Mouse (Mus musculus) kidney, embryonic 16.5 days (tissue): ENCODE data around the gene Svep1. TPM values are rescaled to one million over a fixed set of nuclear protein-coding genes. Genes with fewer than 3 reads are reported as not detected.

ENCODE experiments used
- ATAC-seq: fragments of 200-750 bp; cut with Nextera tagmentation; 2 replicates; pipeline ENCODE4 v1.8.0; 2017; ENCODE audit warnings: moderate TSS enrichment; ENCODE audit not compliant: low FRiP score, low TSS enrichment
- H3K27ac ChIP-seq: fragments of 300-500 bp; sonication (generic); 2 replicates; pipeline ENCODE4 v1.5.1; 2014; ENCODE audit warnings: low read length
- H3K27me3 ChIP-seq: fragments of 300-500 bp; sonication (generic); 2 replicates; pipeline ENCODE4 v1.6.1; 2014; ENCODE audit warnings: low read length, control low read depth, mixed read lengths; ENCODE audit not compliant: insufficient read depth
- H3K36me3 ChIP-seq: fragments of 300-500 bp; sonication (generic); 2 replicates; pipeline ENCODE4 v1.6.1; 2014; ENCODE audit warnings: low read length, control low read depth, mixed read lengths; ENCODE audit not compliant: insufficient read depth
- H3K4me1 ChIP-seq: fragments of 300-500 bp; sonication (generic); 2 replicates; pipeline ENCODE4 v1.6.1; 2014; ENCODE audit warnings: low read length, control low read depth, mixed read lengths; ENCODE audit not compliant: insufficient read depth
- H3K4me2 ChIP-seq: fragments of 300-500 bp; sonication (generic); replicated peaks from 2 replicates; pipeline ENCODE4 v1.6.1; 2014; ENCODE audit warnings: low read depth, low read length
- H3K4me3 ChIP-seq: fragments of 300-500 bp; sonication (generic); 2 replicates; pipeline ENCODE4 v1.5.1; 2014; ENCODE audit warnings: mild to moderate bottlenecking, low read length
- H3K9ac ChIP-seq: fragments of 300-500 bp; sonication (generic); replicated peaks from 2 replicates; pipeline ENCODE4 v1.6.1; 2014; ENCODE audit warnings: low read length
- H3K9me3 ChIP-seq: fragments of 300-500 bp; sonication (generic); 2 replicates; pipeline ENCODE4 v1.6.1; 2016; ENCODE audit warnings: low read length, control low read depth
- WGBS: fragments of 180-500 bp; shearing (Covaris S2); extraction: QIAGEN DNeasy Blood & Tissue Kit; methylation state at CpG from one replicate; pipeline ENCODE4 v1.1.7; 2014; 5-methylcytosine and 5-hydroxymethylcytosine counted together
- polyA plus RNA-seq: library from polyadenylated mRNA; unstranded; fragments of >200 nt; fragmentation: Nextera tagmentation; extraction: Ambion mirVana; gene quantifications from 2 replicates; pipeline ENCODE4 v1.2.1, GENCODE M21; 2015

Svep1 gene
- polyA plus RNA-seq, 1 experiment from 2014 or later, result 3.6 TPM

- Histone ChIP-seq H3K27ac (no peak overlapping the region), H3K36me3 (no peaks in the 10 kb centered on the region), H3K9me3 (no peaks in the 10 kb centered on the region), H3K4me2 (no peak overlapping the region), H3K9ac (no peak overlapping the region), H3K27me3 (no peaks in the 10 kb centered on the region), H3K4me3 (no peak overlapping the region), H3K4me1 (no peaks in the 10 kb centered on the region)
- no peak for ATAC-seq
- WGBS, result 92% methylated on average over 3 of the region's 3 CpGs
Measured at GRCm38 (mm10) chr4:58044356-58044755, 162.3 kb downstream of the Svep1 start.

DNA sequence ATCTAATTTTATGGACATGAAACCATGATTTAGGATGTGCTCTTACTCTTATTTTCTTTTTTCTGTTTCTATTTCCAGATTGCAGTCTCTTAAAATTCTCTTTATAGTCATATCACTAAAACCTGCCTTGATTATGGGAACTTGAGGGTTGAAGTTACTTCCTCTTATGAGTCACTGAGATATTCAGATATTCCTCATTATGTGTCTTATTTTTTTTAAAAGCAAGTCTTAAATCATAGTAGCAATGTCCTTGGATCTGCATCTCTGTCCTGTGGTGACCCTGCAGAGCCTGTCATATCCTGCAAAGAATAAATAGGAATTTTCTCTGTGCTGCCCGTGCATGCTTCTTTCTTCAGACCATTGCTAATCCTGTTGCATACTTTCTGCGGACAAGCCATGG is 166.6 kb downstream of the Svep1 start:
- no peak overlapping the region for H3K9ac ChIP-seq
- no peak for ATAC-seq
- H3K4me3 ChIP-seq, result no peak overlapping the region
- no peak overlapping the region for H3K4me2 ChIP-seq
- no peak overlapping the region for H3K27ac ChIP-seq
- H3K9me3 ChIP-seq, result no peaks in the 10 kb centered on the region
- 82% methylated on average over 2 of the region's 2 CpGs for WGBS
- no peaks in the 10 kb centered on the region for H3K36me3 ChIP-seq
- no peaks in the 10 kb centered on the region for H3K4me1 ChIP-seq
- H3K27me3 ChIP-seq, result no peaks in the 10 kb centered on the region

DNA sequence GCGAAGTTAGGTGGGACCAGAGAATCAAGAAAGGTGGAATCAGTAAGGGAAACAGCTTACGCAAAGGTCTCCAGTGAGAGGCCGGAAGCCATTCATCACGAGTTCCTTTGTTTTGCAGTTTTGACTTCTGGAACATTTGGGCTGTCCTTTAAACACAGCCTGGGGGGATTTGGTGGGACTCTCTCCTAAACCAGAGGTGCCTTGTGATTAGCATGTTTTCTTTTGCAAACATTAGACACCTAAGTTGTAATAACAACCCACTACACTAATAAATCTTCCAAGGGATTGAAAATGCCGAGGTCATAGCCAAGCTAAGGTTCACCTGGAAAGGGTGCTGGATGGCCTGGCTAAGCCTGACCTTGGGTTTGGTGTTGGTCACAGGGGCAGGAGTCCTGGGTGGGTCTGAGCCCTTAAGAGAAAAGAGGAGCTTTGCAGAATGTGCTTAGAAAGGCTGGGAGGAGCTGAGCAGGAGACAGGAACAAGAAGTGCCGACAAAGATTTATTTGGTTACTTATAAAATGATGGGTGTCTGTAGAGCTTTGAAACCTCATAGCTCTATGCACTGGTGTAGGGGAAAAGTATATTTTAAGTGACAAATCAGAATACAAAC is 169.5 kb downstream of the Svep1 start:
- H3K4me1 ChIP-seq, result no peaks in the 10 kb centered on the region
- WGBS, result 61% methylated on average over 6 of the region's 6 CpGs
- no peak overlapping the region for H3K4me3 ChIP-seq
- no peak overlapping the region for H3K27ac ChIP-seq
- H3K36me3 ChIP-seq, result no peaks in the 10 kb centered on the region
- no peak for ATAC-seq
- no peaks in the 10 kb centered on the region for H3K9me3 ChIP-seq
- H3K9ac ChIP-seq, result no peak overlapping the region
- no peaks in the 10 kb centered on the region for H3K27me3 ChIP-seq
- no peak overlapping the region for H3K4me2 ChIP-seq

DNA sequence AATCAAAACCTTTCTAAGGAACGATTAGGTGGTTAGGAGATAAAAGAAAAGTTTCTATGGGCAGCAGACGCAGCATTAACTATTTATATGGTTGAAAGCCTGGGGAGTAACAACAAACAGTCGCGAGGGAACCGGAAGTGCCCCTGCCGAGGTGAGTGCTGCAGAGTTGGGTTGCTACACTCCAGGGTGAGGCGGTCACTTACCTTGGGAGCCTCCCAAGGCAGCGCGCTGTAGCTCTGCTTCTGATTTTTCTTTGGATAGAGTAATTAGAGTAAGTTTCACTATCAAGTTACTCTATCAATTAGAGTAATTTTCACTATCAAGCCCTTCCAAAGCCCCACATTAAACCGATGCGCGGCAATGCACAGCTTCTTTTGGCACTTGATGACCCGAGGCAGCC is 172.0 kb downstream of the Svep1 start:
- Histone ChIP-seq H3K36me3 (no peaks in the 10 kb centered on the region), H3K4me3 (peak overlapping the region; percentile 36), H3K4me2 (peak overlapping the region; percentile 52), H3K9ac (peak overlapping the region; percentile 39; the same call in 1 of the 2 replicates), H3K9me3 (peaks cover 7% of the 10 kb centered on the region; the same call in 1 of the 2 replicates), H3K27ac (no peak overlapping the region), H3K4me1 (no peaks in the 10 kb centered on the region), H3K27me3 (no peaks in the 10 kb centered on the region)
- ATAC-seq, result no peak
- WGBS, result 42% methylated on average over 13 of the region's 13 CpGs

GRCm38 (mm10) chr4:58032714-58033113 is 173.9 kb downstream of the Svep1 start:
- Histone ChIP-seq H3K4me1 (no peaks in the 10 kb centered on the region), H3K9me3 (peaks cover 7% of the 10 kb centered on the region; the same call in 1 of the 2 replicates), H3K27ac (no peak overlapping the region), H3K36me3 (no peaks in the 10 kb centered on the region), H3K27me3 (no peaks in the 10 kb centered on the region), H3K4me2 (no peak overlapping the region), H3K4me3 (no peak overlapping the region), H3K9ac (no peak overlapping the region)
- WGBS, result 83% methylated on average over 1 of the region's 1 CpGs
- ATAC-seq, result no peak

DNA sequence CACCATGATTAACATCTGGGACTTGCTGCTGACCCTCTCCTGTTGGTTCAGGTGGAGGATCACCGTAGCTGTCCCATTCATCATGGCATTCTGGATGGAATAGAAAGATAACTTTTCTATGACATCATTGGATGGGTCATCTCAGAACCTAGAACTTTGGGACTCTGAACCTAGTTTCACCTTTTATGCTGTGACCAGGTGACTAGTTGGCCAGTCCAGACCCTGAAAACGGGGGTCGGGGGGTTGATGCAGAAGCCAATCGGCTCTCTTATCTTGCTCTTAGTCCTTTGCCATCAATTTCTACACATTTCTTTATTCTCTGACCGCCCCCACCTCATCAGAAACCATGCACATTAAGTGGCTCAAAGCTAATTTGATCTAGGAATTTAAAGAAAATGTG is 197.6 kb downstream of the Svep1 start, which contains the start of gene Txndc8:
Txndc8 (minus strand) TSS at position 101 of the 400 bp plus-strand sequence.
- no peak within 1 kb of the TSS for H3K4me3 ChIP-seq
- 92% methylated on average over 5 of the region's 5 CpGs for WGBS
- no peak within 1 kb of the TSS for H3K4me2 ChIP-seq
- ATAC-seq, result no peak
- H3K27ac ChIP-seq, result no peak within 1 kb of the TSS
- no peaks in the 10 kb centered on the region for H3K9me3 ChIP-seq
- H3K36me3 ChIP-seq, result no peaks in the 10 kb centered on the region
- no peaks in the 10 kb centered on the region for H3K4me1 ChIP-seq
- H3K9ac ChIP-seq, result no peak within 1 kb of the TSS
- no peaks in the 10 kb centered on the region for H3K27me3 ChIP-seq

DNA sequence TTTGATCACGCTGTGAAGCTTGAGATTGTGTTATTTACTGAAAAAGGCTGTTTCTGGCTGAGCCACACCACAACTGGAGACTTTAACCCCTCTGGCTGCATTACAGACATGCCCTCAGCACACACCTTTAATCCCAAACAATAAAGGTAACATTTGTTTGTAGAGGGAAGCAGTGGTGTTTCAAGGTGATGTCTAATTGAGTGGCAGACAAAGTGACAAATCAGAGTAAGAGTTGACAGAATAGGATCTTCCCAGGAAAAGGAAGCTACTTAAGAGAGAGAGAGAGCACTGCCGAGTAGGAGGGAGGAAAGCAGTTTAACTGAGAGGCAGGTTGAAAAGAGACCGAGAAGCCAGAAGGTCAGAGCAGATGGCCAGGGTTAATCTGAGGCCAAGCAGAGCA is 203.2 kb downstream of the Svep1 start:
- Histone ChIP-seq H3K27me3 (no peaks in the 10 kb centered on the region), H3K36me3 (no peaks in the 10 kb centered on the region), H3K4me3 (no peak overlapping the region), H3K27ac (no peak overlapping the region), H3K9me3 (no peaks in the 10 kb centered on the region), H3K9ac (no peak overlapping the region), H3K4me2 (no peak overlapping the region), H3K4me1 (no peaks in the 10 kb centered on the region)
- no peak for ATAC-seq
- WGBS, result 60% methylated on average over 3 of the region's 3 CpGs

Other genes with a start within 250 kb of the Svep1 start
- gene Txndc8, start 197.7 kb downstream of the Svep1 start, polyA plus RNA-seq, result not detected in 2 replicates
- gene Musk, start 79.1 kb upstream of the Svep1 start, polyA plus RNA-seq, result 0.17 and 0.31 TPM in 2 replicates